Mouse (Mus musculus): ENCODE results near the gene Zfp213. TPM values are rescaled to one million over a fixed set of nuclear protein-coding genes. Genes with fewer than 3 reads are reported as not detected.
"Not testable (repeated sequence)": the region's sequence is repeated elsewhere in the genome, so short reads cannot be mapped to it uniquely, and the experiment has no call there.

Gene Zfp213
- total RNA-seq, 2 experiments from 2014 or later: 0.34 to 2.5 TPM

DNA sequence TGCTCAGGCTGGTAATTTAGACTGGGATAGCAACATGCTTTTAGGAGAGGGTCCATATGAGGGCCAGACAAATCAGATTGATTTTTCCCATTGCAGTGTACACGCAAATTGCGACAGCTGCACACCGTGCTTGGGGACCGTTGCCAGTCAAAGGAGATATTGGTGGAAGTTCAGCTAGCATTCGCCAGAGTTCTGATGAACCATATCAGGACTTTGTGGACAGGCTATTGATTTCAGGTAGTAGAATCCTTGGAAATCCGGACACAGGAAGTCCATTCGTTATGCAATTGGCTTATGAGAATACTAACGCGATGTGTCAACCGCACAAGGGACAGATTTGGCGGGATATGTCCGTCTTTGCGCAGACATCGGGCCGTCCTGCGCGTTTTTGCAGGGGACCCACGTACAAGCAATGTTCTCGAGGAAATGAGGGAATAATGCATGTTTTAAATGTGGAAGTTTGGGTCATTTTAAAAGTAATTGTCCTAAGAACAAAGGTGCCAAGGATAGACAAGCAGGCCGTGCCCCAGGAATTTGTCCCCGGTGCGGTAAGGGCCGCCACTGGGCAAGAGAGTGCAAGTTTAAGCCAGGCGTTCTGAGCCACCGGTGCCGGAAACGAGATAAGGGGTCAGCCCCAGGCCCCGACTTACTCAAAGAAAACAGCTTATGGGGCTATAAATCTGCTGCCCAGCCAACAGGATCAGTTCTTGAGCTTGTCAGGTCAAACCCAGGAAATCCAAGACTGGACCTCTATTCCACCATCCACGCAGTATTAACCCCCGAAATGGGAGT lies 40.9 kb downstream of the Zfp213 start:
- ATAC-seq (replicated peaks; ENCODE audit: low FRiP score, poor library complexity, severe bottlenecking): not testable (repeated sequence)

DNA sequence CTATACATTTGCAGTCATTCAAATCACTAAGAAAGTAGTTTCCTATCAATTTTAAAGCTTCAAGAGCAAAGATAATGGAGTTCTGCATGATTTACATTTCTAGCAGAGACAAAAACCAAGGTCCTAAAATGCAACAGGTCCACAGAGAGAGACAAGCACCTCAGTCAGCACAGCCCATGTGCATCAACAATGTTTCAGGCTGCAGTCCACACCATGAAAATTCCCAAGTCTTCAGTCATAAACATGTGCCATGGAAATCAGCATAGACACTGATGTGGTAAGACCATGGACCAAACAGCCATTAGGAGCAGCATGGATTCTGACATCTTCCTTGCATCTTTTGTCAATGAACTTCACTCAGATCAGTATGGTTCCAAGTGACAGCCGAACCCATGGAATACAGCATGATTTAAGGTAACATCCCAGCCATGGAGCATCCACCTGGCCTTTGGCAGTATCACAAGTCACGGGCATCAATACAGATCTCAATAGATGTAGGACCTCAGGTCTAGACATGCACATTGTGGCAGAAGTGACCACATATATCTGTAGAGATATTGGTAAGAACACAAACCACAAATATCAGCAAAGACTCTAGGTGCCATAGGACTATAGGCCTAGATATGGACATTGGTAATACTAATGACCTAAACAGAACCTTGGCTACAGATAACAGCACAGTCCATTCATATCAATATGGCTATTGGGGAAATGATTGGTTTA lies 45.2 kb downstream of the Zfp213 start:
- ATAC-seq (replicated peaks; ENCODE audit: low FRiP score, poor library complexity, severe bottlenecking): no peak

Other genes starting within 250 kb of the Zfp213 start
- gene Vmn2r115, start 220.5 kb downstream of the Zfp213 start, total RNA-seq (2015; ENCODE audit: low replicate concordance): not detected in 2 replicates
- not detected in 2 replicates for gene Vmn2r115, start 220.5 kb downstream of the Zfp213 start, total RNA-seq (2017; ENCODE audit: low replicate concordance)
- gene Vmn2r116, start 179.6 kb downstream of the Zfp213 start, total RNA-seq (2015; ENCODE audit: low replicate concordance): not detected in 2 replicates
- not detected in 2 replicates for gene Vmn2r116, start 179.6 kb downstream of the Zfp213 start, total RNA-seq (2017; ENCODE audit: low replicate concordance)
- not detected in 2 replicates for gene Vmn2r117, start 84.5 kb downstream of the Zfp213 start, total RNA-seq (2015; ENCODE audit: low replicate concordance)
- gene Vmn2r117, start 84.5 kb downstream of the Zfp213 start, total RNA-seq (2017; ENCODE audit: low replicate concordance): not detected in 2 replicates
- gene Zfp13, start 35.2 kb upstream of the Zfp213 start, total RNA-seq (2015; ENCODE audit: low replicate concordance): not detected in 2 replicates
- not detected in 2 replicates for gene Zfp13, start 35.2 kb upstream of the Zfp213 start, total RNA-seq (2017; ENCODE audit: low replicate concordance)
- gene Zscan10, start 36.6 kb upstream of the Zfp213 start, total RNA-seq (2015; ENCODE audit: low replicate concordance): not detected in 2 replicates
- not detected in 2 replicates for gene Zscan10, start 36.6 kb upstream of the Zfp213 start, total RNA-seq (2017; ENCODE audit: low replicate concordance)
- gene Mmp25, start 81.0 kb upstream of the Zfp213 start, total RNA-seq (2015; ENCODE audit: low replicate concordance): 11.1 and 11.9 TPM in 2 replicates
- gene Mmp25, start 81.0 kb upstream of the Zfp213 start, total RNA-seq (2017; ENCODE audit: low replicate concordance): 3.1 and 4.0 TPM in 2 replicates
- not detected in 2 replicates for gene Bicdl2, start 96.3 kb upstream of the Zfp213 start, total RNA-seq (2015; ENCODE audit: low replicate concordance)
- not detected in 2 replicates for gene Bicdl2, start 96.3 kb upstream of the Zfp213 start, total RNA-seq (2017; ENCODE audit: low replicate concordance)
- gene Hcfc1r1, start 109.4 kb upstream of the Zfp213 start, total RNA-seq (2015; ENCODE audit: low replicate concordance): 8.6 and 28.0 TPM in 2 replicates
- 4.3 and 12.1 TPM in 2 replicates for gene Hcfc1r1, start 109.4 kb upstream of the Zfp213 start, total RNA-seq (2017; ENCODE audit: low replicate concordance)
- 7.3 and 21.5 TPM in 2 replicates for gene Thoc6, start 109.6 kb upstream of the Zfp213 start, total RNA-seq (2015; ENCODE audit: low replicate concordance)
- gene Thoc6, start 109.6 kb upstream of the Zfp213 start, total RNA-seq (2017; ENCODE audit: low replicate concordance): 5.4 and 5.7 TPM in 2 replicates
- not detected in 2 replicates for gene Tnfrsf12a, start 113.2 kb upstream of the Zfp213 start, total RNA-seq (2015; ENCODE audit: low replicate concordance)
- 2.0 TPM in 1 of 2 replicates, not detected in the other for gene Tnfrsf12a, start 113.2 kb upstream of the Zfp213 start, total RNA-seq (2017; ENCODE audit: low replicate concordance)
- not detected in 2 replicates for gene Cldn6, start 115.0 kb upstream of the Zfp213 start, total RNA-seq (2015; ENCODE audit: low replicate concordance)
- not detected in 2 replicates for gene Cldn6, start 115.0 kb upstream of the Zfp213 start, total RNA-seq (2017; ENCODE audit: low replicate concordance)
- gene Cldn9, start 119.8 kb upstream of the Zfp213 start, total RNA-seq (2015; ENCODE audit: low replicate concordance): not detected in 2 replicates
- not detected in 2 replicates for gene Cldn9, start 119.8 kb upstream of the Zfp213 start, total RNA-seq (2017; ENCODE audit: low replicate concordance)
- not detected in 2 replicates for gene 1520401A03Rik, start 158.5 kb upstream of the Zfp213 start, total RNA-seq (2015; ENCODE audit: low replicate concordance)
- not detected in 2 replicates for gene 1520401A03Rik, start 158.5 kb upstream of the Zfp213 start, total RNA-seq (2017; ENCODE audit: low replicate concordance)
- 10.0 and 14.2 TPM in 2 replicates for gene Pkmyt1, start 162.1 kb upstream of the Zfp213 start, total RNA-seq (2015; ENCODE audit: low replicate concordance)
- gene Pkmyt1, start 162.1 kb upstream of the Zfp213 start, total RNA-seq (2017; ENCODE audit: low replicate concordance): 7.3 and 9.2 TPM in 2 replicates
- gene Paqr4, start 176.6 kb upstream of the Zfp213 start, total RNA-seq (2015; ENCODE audit: low replicate concordance): 1.2 TPM in 1 of 2 replicates, not detected in the other
- gene Paqr4, start 176.6 kb upstream of the Zfp213 start, total RNA-seq (2017; ENCODE audit: low replicate concordance): 1.4 and 4.3 TPM in 2 replicates
- not detected in 2 replicates for gene Kremen2, start 181.6 kb upstream of the Zfp213 start, total RNA-seq (2015; ENCODE audit: low replicate concordance)
- not detected in 2 replicates for gene Kremen2, start 181.6 kb upstream of the Zfp213 start, total RNA-seq (2017; ENCODE audit: low replicate concordance)
- 2.1 and 2.3 TPM in 2 replicates for gene Flywch1, start 207.4 kb upstream of the Zfp213 start, total RNA-seq (2015; ENCODE audit: low replicate concordance)
- 3.8 and 4.7 TPM in 2 replicates for gene Flywch1, start 207.4 kb upstream of the Zfp213 start, total RNA-seq (2017; ENCODE audit: low replicate concordance)
- not detected in 2 replicates for gene Flywch2, start 221.8 kb upstream of the Zfp213 start, total RNA-seq (2015; ENCODE audit: low replicate concordance)
- gene Flywch2, start 221.8 kb upstream of the Zfp213 start, total RNA-seq (2017; ENCODE audit: low replicate concordance): not detected in 2 replicates
- 188 and 291 TPM in 2 replicates for gene Srrm2, start 226.3 kb upstream of the Zfp213 start, total RNA-seq (2015; ENCODE audit: low replicate concordance)
- 169 and 183 TPM in 2 replicates for gene Srrm2, start 226.3 kb upstream of the Zfp213 start, total RNA-seq (2017; ENCODE audit: low replicate concordance)